Mouse (Mus musculus): ENCODE data around the gene Gid4. TPM values are rescaled to one million over a fixed set of nuclear protein-coding genes. Genes with fewer than 3 reads are reported as not detected.

Gid4 gene
- polyA plus RNA-seq, 1 experiment from 2014 or later, result 34.3 TPM

GRCm38 (mm10) chr11:60397172-60397571, 19.8 kb upstream of the Gid4 start:
- Histone ChIP-seq H3K4me2 (no peak overlapping the region), H3K27me3 (no peaks in the 10 kb centered on the region), H3K9me3 (no peaks in the 10 kb centered on the region), H3K9ac (no peak overlapping the region), H3K27ac (0 out of 2 replicates have a peak overlapping the region, but pooled peaks have one; percentile 19), H3K4me3 (replicated peaks) (no peak overlapping the region), H3K4me1 (peaks cover 7% of the 10 kb centered on the region; the same call in 1 of the 2 replicates), H3K36me3 (replicated peaks) (peaks cover 21% of the 10 kb centered on the region)
- WGBS, result 88% methylated on average over 2 of the region's 2 CpGs
- ATAC-seq (ENCODE audit: low FRiP score), result no peak

DNA sequence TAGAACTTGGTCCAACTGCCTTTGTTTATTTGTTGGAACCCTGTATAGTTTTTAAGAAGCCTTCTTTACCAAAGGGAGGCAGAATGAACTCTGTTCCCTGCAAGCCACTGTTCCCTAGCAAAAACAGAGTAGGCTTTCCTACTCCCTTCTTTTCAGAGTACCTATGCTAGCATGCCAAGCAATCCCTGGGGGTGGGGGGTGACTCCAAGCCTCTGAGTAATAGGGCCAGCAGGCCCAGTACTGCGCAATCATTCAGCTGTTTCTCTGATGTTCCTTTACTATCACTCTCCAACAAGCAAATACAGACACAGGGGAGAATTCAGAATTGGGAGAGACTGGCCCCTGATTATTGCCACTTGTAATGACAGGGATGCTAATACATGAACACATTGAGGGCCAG, 10.3 kb upstream of the Gid4 start:
- WGBS, result 96% methylated on average over 1 of the region's 1 CpGs
- H3K36me3 ChIP-seq (replicated peaks), result peaks cover 71% of the 10 kb centered on the region

DNA sequence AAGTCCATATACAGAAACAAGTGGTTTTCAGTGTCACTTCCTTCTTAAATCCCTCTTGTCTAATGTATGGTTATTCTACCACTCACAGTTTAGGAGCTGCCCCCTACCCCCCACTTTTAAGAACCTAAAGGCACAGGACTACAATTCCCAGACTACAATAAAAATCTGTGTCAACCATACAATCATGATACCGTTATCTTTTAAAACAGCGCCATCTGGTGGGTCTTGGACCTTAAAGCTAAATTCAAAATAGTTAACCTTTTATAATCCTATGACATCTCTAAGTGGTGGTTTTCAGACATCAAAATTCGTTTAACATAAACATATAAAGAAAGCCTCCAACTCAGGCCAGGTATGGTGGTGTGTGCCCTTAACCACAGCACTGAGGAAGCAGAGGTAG, 4.8 kb upstream of the Gid4 start:
- H3K4me2 ChIP-seq, result no peak overlapping the region
- H3K27me3 ChIP-seq, result no peaks in the 10 kb centered on the region
- no peak for ATAC-seq (ENCODE audit: low FRiP score)
- peaks cover 22% of the 10 kb centered on the region for H3K4me1 ChIP-seq
- H3K9me3 ChIP-seq, result no peaks in the 10 kb centered on the region
- WGBS, result 11% methylated on average over 3 of the region's 3 CpGs
- H3K9ac ChIP-seq, result no peak overlapping the region
- H3K27ac ChIP-seq, result no peak overlapping the region
- H3K36me3 ChIP-seq (replicated peaks), result peaks cover 16% of the 10 kb centered on the region
- H3K4me3 ChIP-seq (replicated peaks), result no peak overlapping the region

More for the DNA sequence above, 10.3 kb upstream of the Gid4 start:
- no peak overlapping the region for H3K4me3 ChIP-seq (replicated peaks)
- H3K27me3 ChIP-seq, result no peaks in the 10 kb centered on the region
- no peaks in the 10 kb centered on the region for H3K9me3 ChIP-seq
- ATAC-seq (ENCODE audit: low FRiP score), result no peak
- no peak overlapping the region for H3K4me2 ChIP-seq
- no peak overlapping the region for H3K27ac ChIP-seq
- no peak overlapping the region for H3K9ac ChIP-seq
- no peaks in the 10 kb centered on the region for H3K4me1 ChIP-seq

DNA sequence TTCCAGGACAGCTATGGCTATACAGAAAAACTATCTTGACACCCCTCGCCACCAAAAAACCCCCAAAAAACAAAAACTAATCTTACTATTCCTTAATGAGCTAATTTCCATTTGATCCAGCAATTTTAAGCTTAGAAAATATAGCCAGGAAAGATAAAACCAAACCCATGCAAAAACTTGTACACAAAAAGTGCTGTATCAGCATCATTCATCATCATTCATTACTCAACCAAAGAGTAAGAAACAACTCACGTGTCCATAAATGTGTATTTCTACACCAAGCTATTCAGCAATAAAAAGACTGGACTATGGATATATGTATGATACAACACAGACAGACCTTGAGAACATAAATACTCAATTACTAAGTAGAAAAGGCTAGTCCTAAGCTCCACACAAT, 4.0 kb upstream of the Gid4 start:
- ATAC-seq (ENCODE audit: low FRiP score), result no peak
- H3K27ac ChIP-seq, result no peak overlapping the region
- H3K4me3 ChIP-seq (replicated peaks), result no peak overlapping the region
- H3K36me3 ChIP-seq (replicated peaks), result peaks cover 10% of the 10 kb centered on the region
- H3K4me2 ChIP-seq, result no peak overlapping the region
- peaks cover 22% of the 10 kb centered on the region for H3K4me1 ChIP-seq
- 90% methylated on average over 2 of the region's 2 CpGs for WGBS
- no peak overlapping the region for H3K9ac ChIP-seq
- H3K9me3 ChIP-seq, result no peaks in the 10 kb centered on the region
- no peaks in the 10 kb centered on the region for H3K27me3 ChIP-seq

- 1% methylated on average over 21 of the region's 21 CpGs for WGBS
- H3K27ac ChIP-seq, result 0 out of 2 replicates have a peak overlapping the region, but pooled peaks have one; percentile 46
- H3K9me3 ChIP-seq, result no peaks in the 10 kb centered on the region
- peak; percentile 64; the same call in 1 of the 2 replicates for ATAC-seq (ENCODE audit: low FRiP score)
- peak overlapping the region; percentile 88 for H3K4me2 ChIP-seq
- H3K4me1 ChIP-seq, result peaks cover 37% of the 10 kb centered on the region
- H3K27me3 ChIP-seq, result no peaks in the 10 kb centered on the region
- H3K36me3 ChIP-seq (replicated peaks), result no peaks in the 10 kb centered on the region
- peak overlapping the region; percentile 93 for H3K9ac ChIP-seq
- H3K4me3 ChIP-seq (replicated peaks), result peak overlapping the region; percentile 88
Observed at GRCm38 (mm10) chr11:60416590-60416962, 369 bp upstream of the Gid4 start.

DNA sequence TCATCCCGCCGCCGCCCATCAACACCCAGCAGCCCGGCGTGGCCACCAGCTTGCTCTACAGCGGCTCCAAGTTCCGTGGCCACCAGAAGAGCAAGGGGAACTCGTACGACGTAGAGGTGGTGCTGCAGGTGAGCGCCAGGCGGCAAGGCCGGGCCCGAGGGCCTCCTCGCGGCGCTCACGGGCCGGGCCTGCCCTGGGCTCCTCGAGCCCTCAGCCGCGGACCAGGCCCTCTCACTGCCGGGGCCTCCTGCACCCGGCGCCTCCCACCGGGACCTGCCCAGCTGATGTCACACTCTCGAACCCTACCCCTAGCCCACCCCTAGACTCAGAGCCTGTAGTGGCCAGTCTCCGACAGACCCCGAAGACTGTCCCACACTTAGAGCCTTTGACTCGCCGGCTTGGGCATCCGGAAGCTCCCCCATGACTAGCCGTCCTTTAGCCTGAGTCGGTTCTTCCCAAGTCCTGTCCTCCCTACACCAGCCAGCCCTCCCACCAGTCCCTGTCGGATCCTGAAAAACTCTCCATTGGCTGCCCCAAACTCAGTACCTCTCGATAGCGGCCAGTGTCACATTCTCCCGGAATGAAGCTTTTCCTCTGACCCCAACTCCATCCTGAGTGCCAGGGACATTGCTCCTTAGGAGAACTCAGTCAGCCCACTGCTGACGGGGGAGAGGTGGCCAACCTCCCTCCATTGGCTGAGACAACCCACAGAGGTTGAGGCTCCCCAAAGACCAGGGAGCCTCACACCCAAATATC, 950 bp downstream of the Gid4 start, which contains the start of gene Atpaf2:
Gene Atpaf2 (minus strand): TSS at position 741 of the 756 bp plus-strand sequence.
- Histone ChIP-seq H3K4me3 (replicated peaks) (peak within 1 kb of the TSS; percentile 88), H3K4me1 (peaks cover 37% of the 10 kb centered on the region), H3K4me2 (peak within 1 kb of the TSS; percentile 88), H3K27ac (peak within 1 kb of the TSS; percentile 85), H3K36me3 (replicated peaks) (no peaks in the 10 kb centered on the region), H3K9me3 (no peaks in the 10 kb centered on the region), H3K9ac (peak within 1 kb of the TSS; percentile 93), H3K27me3 (no peaks in the 10 kb centered on the region)
- ATAC-seq (ENCODE audit: low FRiP score), result peak; percentile 39
- under 1% methylated on average over 36 of the region's 39 CpGs for WGBS

- Histone ChIP-seq H3K4me3 (replicated peaks) (peak overlapping the region; percentile 88), H3K4me1 (peaks cover 37% of the 10 kb centered on the region), H3K4me2 (peak overlapping the region; percentile 88), H3K9ac (peak overlapping the region; percentile 93), H3K27me3 (no peaks in the 10 kb centered on the region), H3K27ac (no peak overlapping the region), H3K9me3 (no peaks in the 10 kb centered on the region), H3K36me3 (replicated peaks) (no peaks in the 10 kb centered on the region)
- ATAC-seq (ENCODE audit: low FRiP score), result no peak
- 27% methylated on average over 6 of the region's 6 CpGs for WGBS
Observed at GRCm38 (mm10) chr11:60418473-60418803, 1.5 kb downstream of the Gid4 start.

DNA sequence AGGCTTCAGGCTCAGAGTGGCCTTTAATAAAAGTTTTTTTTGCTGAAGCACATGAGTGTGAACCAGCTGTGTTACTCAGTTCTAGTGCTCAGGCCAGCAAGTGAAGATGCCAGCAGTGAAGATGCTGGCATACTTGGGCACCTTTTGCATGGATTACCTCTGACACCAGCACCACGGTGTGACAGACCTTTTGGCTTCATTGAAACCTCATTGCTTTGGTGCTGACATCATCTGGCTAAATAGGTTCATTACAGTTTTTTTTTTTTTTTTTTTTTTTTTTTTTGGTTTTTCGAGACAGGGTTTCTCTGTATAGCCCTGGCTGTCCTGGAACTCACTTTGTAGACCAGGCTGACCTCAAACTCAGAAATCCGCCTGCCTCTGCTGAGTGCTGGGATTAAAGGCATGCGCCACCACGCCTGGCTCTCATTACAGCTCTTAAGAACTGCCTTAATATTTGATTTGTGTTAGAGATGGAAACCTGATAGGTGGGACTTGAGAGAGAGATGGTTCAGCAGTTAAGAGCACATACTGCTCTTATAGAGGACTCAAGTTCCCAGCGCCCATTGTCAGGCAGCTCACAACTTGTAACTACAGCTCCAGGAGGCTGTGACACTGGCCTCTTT, 5.2 kb downstream of the Gid4 start:
- ATAC-seq (ENCODE audit: low FRiP score), result no peak
- Histone ChIP-seq H3K9ac (no peak overlapping the region), H3K36me3 (replicated peaks) (peaks cover 7% of the 10 kb centered on the region; the same call in 1 of the 2 replicates), H3K9me3 (no peaks in the 10 kb centered on the region), H3K4me3 (replicated peaks) (no peak overlapping the region), H3K4me1 (peaks cover 15% of the 10 kb centered on the region), H3K4me2 (no peak overlapping the region), H3K27ac (no peak overlapping the region), H3K27me3 (no peaks in the 10 kb centered on the region)
- 70% methylated on average over 6 of the region's 6 CpGs for WGBS

GRCm38 (mm10) chr11:60423006-60423405, 6.1 kb downstream of the Gid4 start:
- H3K9ac ChIP-seq, result no peak overlapping the region
- ATAC-seq (ENCODE audit: low FRiP score), result no peak
- H3K36me3 ChIP-seq (replicated peaks), result peaks cover 7% of the 10 kb centered on the region; the same call in 1 of the 2 replicates
- WGBS, result 61% methylated on average over 1 of the region's 1 CpGs
- H3K27ac ChIP-seq, result no peak overlapping the region
- no peaks in the 10 kb centered on the region for H3K27me3 ChIP-seq
- H3K9me3 ChIP-seq, result no peaks in the 10 kb centered on the region
- no peak overlapping the region for H3K4me3 ChIP-seq (replicated peaks)
- no peak overlapping the region for H3K4me2 ChIP-seq
- peaks cover 14% of the 10 kb centered on the region for H3K4me1 ChIP-seq

GRCm38 (mm10) chr11:60426417-60426816, 9.5 kb downstream of the Gid4 start:
- Histone ChIP-seq H3K36me3 (replicated peaks) (peaks cover 13% of the 10 kb centered on the region), H3K9me3 (no peaks in the 10 kb centered on the region), H3K4me3 (replicated peaks) (no peak overlapping the region), H3K27ac (no peak overlapping the region), H3K9ac (no peak overlapping the region), H3K4me2 (no peak overlapping the region), H3K4me1 (no peaks in the 10 kb centered on the region), H3K27me3 (no peaks in the 10 kb centered on the region)
- ATAC-seq (ENCODE audit: low FRiP score), result no peak
- 90% methylated on average over 1 of the region's 1 CpGs for WGBS

DNA sequence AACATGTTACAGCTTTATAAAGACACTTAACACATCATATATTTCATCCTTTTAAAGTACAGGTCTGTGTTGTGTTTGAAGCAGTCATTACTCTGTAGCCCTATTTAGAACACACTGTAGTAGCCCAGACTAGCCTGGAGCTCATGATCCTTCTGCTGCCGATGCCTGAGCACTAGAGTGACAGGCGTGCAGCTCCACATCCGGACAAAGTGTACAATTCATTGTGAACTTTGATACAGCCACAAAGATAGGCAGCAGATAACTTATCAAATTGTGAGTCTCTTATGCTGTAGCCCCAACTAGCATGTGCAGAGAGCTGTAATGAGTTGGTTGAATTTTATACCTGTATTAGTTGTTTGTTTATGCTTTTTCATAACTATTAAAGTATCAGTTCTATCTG, 10.7 kb downstream of the Gid4 start:
- Histone ChIP-seq H3K9me3 (no peaks in the 10 kb centered on the region), H3K27me3 (no peaks in the 10 kb centered on the region), H3K27ac (no peak overlapping the region), H3K4me1 (no peaks in the 10 kb centered on the region), H3K9ac (no peak overlapping the region), H3K36me3 (replicated peaks) (peaks cover 18% of the 10 kb centered on the region), H3K4me3 (replicated peaks) (no peak overlapping the region), H3K4me2 (no peak overlapping the region)
- no peak for ATAC-seq (ENCODE audit: low FRiP score)
- WGBS, result 96% methylated on average over 3 of the region's 3 CpGs

DNA sequence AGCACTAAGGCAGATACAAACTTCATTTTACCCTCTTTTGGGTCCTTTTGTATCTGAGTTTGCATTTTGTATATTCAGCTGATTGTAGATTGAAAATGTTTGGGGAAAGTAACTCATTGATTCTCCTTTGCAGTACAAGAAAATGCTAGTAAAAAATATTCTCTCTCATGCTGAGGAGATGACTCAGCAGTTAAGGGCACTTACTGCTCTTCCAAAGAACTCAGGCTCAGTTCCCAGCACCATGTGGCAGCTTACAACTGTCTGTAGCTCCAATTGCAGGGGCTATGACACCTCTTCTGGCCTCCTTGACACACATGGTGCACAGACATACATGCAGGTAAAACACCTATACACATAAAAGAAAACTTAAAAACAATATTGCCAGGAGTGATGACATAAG, 16.6 kb downstream of the Gid4 start:
- Histone ChIP-seq H3K4me2 (no peak overlapping the region), H3K4me1 (no peaks in the 10 kb centered on the region), H3K9ac (no peak overlapping the region), H3K9me3 (no peaks in the 10 kb centered on the region), H3K4me3 (replicated peaks) (no peak overlapping the region), H3K36me3 (replicated peaks) (peaks cover 60% of the 10 kb centered on the region), H3K27ac (no peak overlapping the region), H3K27me3 (no peaks in the 10 kb centered on the region)
- ATAC-seq (ENCODE audit: low FRiP score), result no peak

- no peaks in the 10 kb centered on the region for H3K4me1 ChIP-seq
- 95% methylated on average over 1 of the region's 1 CpGs for WGBS
- no peaks in the 10 kb centered on the region for H3K9me3 ChIP-seq
- peaks cover 68% of the 10 kb centered on the region for H3K36me3 ChIP-seq (replicated peaks)
- H3K4me3 ChIP-seq (replicated peaks), result no peak overlapping the region
- no peak overlapping the region for H3K4me2 ChIP-seq
- H3K9ac ChIP-seq, result no peak overlapping the region
- no peaks in the 10 kb centered on the region for H3K27me3 ChIP-seq
- ATAC-seq (ENCODE audit: low FRiP score), result no peak
- H3K27ac ChIP-seq, result no peak overlapping the region
Observed at GRCm38 (mm10) chr11:60435133-60435532, 18.2 kb downstream of the Gid4 start.

Data from forebrain, embryonic 12.5 days (tissue).